Mouse (Mus musculus): Measurements from ENCODE around the gene Tet3.

The Tet3 gene

GRCm38 (mm10) chr6:83459034-83459644, at the start of gene Tet3:
Gene Tet3 (minus strand): TSS chr6:83459084.
- DNase-seq = no peak

GRCm38 (mm10) chr6:83507168-83507546, 48.3 kb upstream of the Tet3 start:
- no peak for DNase-seq

GRCm38 (mm10) chr6:83506258-83507167, 47.6 kb upstream of the Tet3 start, which contains the start of gene Dguok:
Gene Dguok (minus strand): TSS chr6:83506969.
- peak; percentile 98 for DNase-seq

- no peak for DNase-seq
These were observed 46.7 kb upstream of the Tet3 start for GRCm38 (mm10) chr6:83505554-83505953.

- no peak for DNase-seq
These were observed 44.5 kb upstream of the Tet3 start for GRCm38 (mm10) chr6:83503361-83503760.

GRCm38 (mm10) chr6:83502656-83503055, 43.8 kb upstream of the Tet3 start:
- no peak for DNase-seq

- no peak for DNase-seq
These were observed 42.8 kb upstream of the Tet3 start for GRCm38 (mm10) chr6:83501524-83502310.

- DNase-seq = no peak
These were observed 41.6 kb upstream of the Tet3 start for GRCm38 (mm10) chr6:83500462-83500861.

- no peak for DNase-seq
These were observed 40.2 kb upstream of the Tet3 start for GRCm38 (mm10) chr6:83499078-83499477.

GRCm38 (mm10) chr6:83496753-83497710, 38.1 kb upstream of the Tet3 start:
- peak; percentile 62 for DNase-seq

GRCm38 (mm10) chr6:83496009-83496752, 37.3 kb upstream of the Tet3 start:
- no peak for DNase-seq

- no peak for DNase-seq
These were observed 31.7 kb upstream of the Tet3 start for GRCm38 (mm10) chr6:83490622-83491021.

- DNase-seq = no peak
These were observed 29.3 kb upstream of the Tet3 start for GRCm38 (mm10) chr6:83488200-83488599.

GRCm38 (mm10) chr6:83487298-83487697, 28.4 kb upstream of the Tet3 start:
- no peak for DNase-seq

GRCm38 (mm10) chr6:83485854-83486253, 27.0 kb upstream of the Tet3 start:
- DNase-seq = no peak

GRCm38 (mm10) chr6:83483776-83484175, 24.9 kb upstream of the Tet3 start:
- DNase-seq = no peak

GRCm38 (mm10) chr6:83482418-83483085, 23.7 kb upstream of the Tet3 start:
- DNase-seq = peak; percentile 58

- DNase-seq = no peak
These were observed 21.3 kb upstream of the Tet3 start for GRCm38 (mm10) chr6:83480019-83480655.

- DNase-seq = peak; percentile 47
These were observed 20.3 kb upstream of the Tet3 start for GRCm38 (mm10) chr6:83479193-83479592.

- no peak for DNase-seq
These were observed 19.7 kb upstream of the Tet3 start for GRCm38 (mm10) chr6:83478628-83479027.

Data from kidney, adult 9 months (tissue).